Mouse (Mus musculus): ENCODE measurements around the gene Brap.

GRCm38 (mm10) chr5:121623241-121623640, 37.1 kb upstream of the Brap start:
- TF ChIP-seq CTCF (conservative IDR thresholded peaks at IDR 0.05; ENCODE audit: low read length) (no peak), NANOG (IDR thresholded peaks at IDR 0.05; ENCODE audit: borderline replicate concordance, low read length) (no peak)
